Mouse (Mus musculus): ENCODE data around the gene Spef1. TPM values are rescaled to one million over a fixed set of nuclear protein-coding genes. Genes with fewer than 3 reads are reported as not detected.

Spef1 gene
- polyA plus RNA-seq, 1 experiment, result 8.2 TPM

GRCm38 (mm10) chr2:131135521-131136139 is 51.5 kb downstream of the Spef1 start:
- Histone ChIP-seq H3K27me3 (ENCODE audit: control insufficient read depth, insufficient read depth, low read length) (no peaks in the 10 kb centered on the region), H3K36me3 (ENCODE audit: control insufficient read depth, insufficient read depth, low read length) (no peaks in the 10 kb centered on the region), H3K4me3 (ENCODE audit: low read depth, low read length) (no peak overlapping the region), H3K4me1 (ENCODE audit: control insufficient read depth, insufficient read depth, insufficient read length, low read length) (peaks cover 10% of the 10 kb centered on the region), H3K27ac (ENCODE audit: insufficient read depth, low read depth, low read length) (no peak overlapping the region)
- 71% methylated on average over 11 of the region's 11 CpGs for WGBS
- TF ChIP-seq CTCF (IDR thresholded peaks at IDR 0.05; ENCODE audit: extremely low read depth, insufficient read length, insufficient replicate concordance, low read depth, low read length) (no peak), POLR2A (IDR thresholded peaks at IDR 0.05; ENCODE audit: low read depth, low read length) (no peak)

- 92% methylated on average over 8 of the region's 8 CpGs for WGBS
- peak overlapping the region; percentile 24; the same call in 1 of the 2 replicates for H3K27ac ChIP-seq (ENCODE audit: insufficient read depth, low read depth, low read length)
These were observed 52.2 kb downstream of the Spef1 start for GRCm38 (mm10) chr2:131134826-131135400.

GRCm38 (mm10) chr2:131134381-131134780 is 52.7 kb downstream of the Spef1 start:
- TF ChIP-seq POLR2A (IDR thresholded peaks at IDR 0.05; ENCODE audit: low read depth, low read length), result no peak
- no peak for TF ChIP-seq CTCF (IDR thresholded peaks at IDR 0.05; ENCODE audit: extremely low read depth, insufficient read length, insufficient replicate concordance, low read depth, low read length)
- 48% methylated on average over 1 of the region's 1 CpGs for WGBS
- H3K36me3 ChIP-seq (ENCODE audit: control insufficient read depth, insufficient read depth, low read length), result no peaks in the 10 kb centered on the region

More at GRCm38 (mm10) chr2:131134826-131135400, 52.2 kb downstream of the Spef1 start:
- no peak for TF ChIP-seq CTCF (IDR thresholded peaks at IDR 0.05; ENCODE audit: extremely low read depth, insufficient read length, insufficient replicate concordance, low read depth, low read length)
- no peak for TF ChIP-seq POLR2A (IDR thresholded peaks at IDR 0.05; ENCODE audit: low read depth, low read length)
- Histone ChIP-seq H3K4me3 (ENCODE audit: low read depth, low read length) (no peak overlapping the region), H3K27me3 (ENCODE audit: control insufficient read depth, insufficient read depth, low read length) (no peaks in the 10 kb centered on the region), H3K4me1 (ENCODE audit: control insufficient read depth, insufficient read depth, insufficient read length, low read length) (peaks cover 6% of the 10 kb centered on the region; the same call in 1 of the 2 replicates), H3K36me3 (ENCODE audit: control insufficient read depth, insufficient read depth, low read length) (no peaks in the 10 kb centered on the region)

GRCm38 (mm10) chr2:131132930-131133547 is 54.0 kb downstream of the Spef1 start, which contains the start of gene Gm11037:
Gene Gm11037, plus strand, starts transcription at chr2:131133497.
- 84% methylated on average over 9 of the region's 9 CpGs for WGBS
- H3K36me3 ChIP-seq (ENCODE audit: control insufficient read depth, insufficient read depth, low read length), result no peaks in the 10 kb centered on the region
- peaks cover 4% of the 10 kb centered on the region; the same call in 1 of the 2 replicates for H3K4me1 ChIP-seq (ENCODE audit: control insufficient read depth, insufficient read depth, insufficient read length, low read length)
- TF ChIP-seq POLR2A (IDR thresholded peaks at IDR 0.05; ENCODE audit: low read depth, low read length), result no peak
- H3K4me3 ChIP-seq (ENCODE audit: low read depth, low read length), result no peak within 1 kb of the TSS
- no peak within 1 kb of the TSS for H3K27ac ChIP-seq (ENCODE audit: insufficient read depth, low read depth, low read length)
- no peaks in the 10 kb centered on the region for H3K27me3 ChIP-seq (ENCODE audit: control insufficient read depth, insufficient read depth, low read length)

More at GRCm38 (mm10) chr2:131134381-131134780, 52.7 kb downstream of the Spef1 start:
- no peaks in the 10 kb centered on the region for H3K27me3 ChIP-seq (ENCODE audit: control insufficient read depth, insufficient read depth, low read length)
- peaks cover 5% of the 10 kb centered on the region; the same call in 1 of the 2 replicates for H3K4me1 ChIP-seq (ENCODE audit: control insufficient read depth, insufficient read depth, insufficient read length, low read length)
- H3K27ac ChIP-seq (ENCODE audit: insufficient read depth, low read depth, low read length), result peak overlapping the region; percentile 24; the same call in 1 of the 2 replicates
- no peak overlapping the region for H3K4me3 ChIP-seq (ENCODE audit: low read depth, low read length)

- H3K27me3 ChIP-seq (ENCODE audit: control insufficient read depth, insufficient read depth, low read length), result no peaks in the 10 kb centered on the region
- 87% methylated on average over 10 of the region's 10 CpGs for WGBS
- no peak overlapping the region for H3K27ac ChIP-seq (ENCODE audit: insufficient read depth, low read depth, low read length)
- no peak overlapping the region for H3K4me3 ChIP-seq (ENCODE audit: low read depth, low read length)
- peaks cover 7% of the 10 kb centered on the region for H3K4me1 ChIP-seq (ENCODE audit: control insufficient read depth, insufficient read depth, insufficient read length, low read length)
- TF ChIP-seq POLR2A (IDR thresholded peaks at IDR 0.05; ENCODE audit: low read depth, low read length), result no peak
- H3K36me3 ChIP-seq (ENCODE audit: control insufficient read depth, insufficient read depth, low read length), result no peaks in the 10 kb centered on the region
These were observed 54.8 kb downstream of the Spef1 start for GRCm38 (mm10) chr2:131132111-131132888.

- Histone ChIP-seq H3K27ac (ENCODE audit: insufficient read depth, low read depth, low read length) (no peak overlapping the region), H3K27me3 (ENCODE audit: control insufficient read depth, insufficient read depth, low read length) (no peaks in the 10 kb centered on the region), H3K36me3 (ENCODE audit: control insufficient read depth, insufficient read depth, low read length) (no peaks in the 10 kb centered on the region), H3K4me1 (ENCODE audit: control insufficient read depth, insufficient read depth, insufficient read length, low read length) (peaks cover 10% of the 10 kb centered on the region), H3K4me3 (ENCODE audit: low read depth, low read length) (no peak overlapping the region)
- WGBS, result 48% methylated on average over 2 of the region's 2 CpGs
- no peak for TF ChIP-seq CTCF (IDR thresholded peaks at IDR 0.05; ENCODE audit: extremely low read depth, insufficient read length, insufficient replicate concordance, low read depth, low read length)
- TF ChIP-seq POLR2A (IDR thresholded peaks at IDR 0.05; ENCODE audit: low read depth, low read length), result no peak
These were observed 56.2 kb downstream of the Spef1 start for GRCm38 (mm10) chr2:131130849-131131248.

Data from small intestine, adult 2 months (tissue).